Mouse (Mus musculus) T-helper 2 cell (primary cell): ENCODE measurements at regions not wholly inside any gene's neighbourhood (a gene's known extent, or its start where the extent isn't known, plus 50 kb on each side); places are given as distances from the start of the nearest gene placed in this dataset.

Experiments used
- in situ Hi-C: fragments of 300-600 bp; cut with MboI, MseI; formaldehyde crosslinking; loops from one replicate; pipeline ENCODE4 v1.15.1; 2025; ENCODE audit warnings: high pct_unique_total_duplicates

DNA sequence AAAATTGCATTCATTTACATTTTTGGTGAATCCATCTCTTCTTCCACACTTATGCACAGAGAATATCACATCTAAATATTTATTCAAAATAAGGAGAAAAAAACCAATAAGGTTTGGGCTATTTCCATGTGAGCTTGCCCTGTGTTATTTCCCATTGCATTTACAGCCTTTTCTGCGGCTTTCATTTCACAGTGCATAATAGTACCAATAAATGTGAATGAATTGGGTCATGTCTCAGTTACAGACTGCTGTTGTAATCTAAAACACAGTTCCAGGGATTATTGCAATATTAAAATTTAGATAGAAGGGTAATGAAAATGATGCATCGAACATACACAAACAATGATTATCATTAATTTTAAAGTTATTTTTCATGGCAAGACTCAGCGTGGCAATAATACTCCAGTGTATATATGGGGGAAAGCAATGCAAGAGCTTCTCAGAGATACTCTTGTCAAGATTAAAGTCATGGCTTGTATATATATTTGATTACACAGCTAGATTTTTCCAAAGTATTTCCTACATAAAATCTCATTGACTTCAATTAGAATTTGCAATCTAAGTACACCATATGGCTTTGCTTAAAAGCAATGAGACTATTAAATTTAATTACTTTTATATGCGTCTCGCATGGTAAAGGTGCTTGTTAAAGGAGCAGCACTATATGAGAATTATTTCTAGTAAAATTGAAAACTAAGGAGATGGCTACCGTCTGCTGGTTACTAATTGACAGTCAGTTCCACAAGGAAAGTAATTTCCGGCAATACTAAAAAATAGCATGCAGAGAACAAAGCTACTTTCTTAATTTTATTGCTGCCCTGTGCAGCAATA lies 782.1 kb upstream of the Cdh9 start:
- in situ Hi-C loops = no loop called here

DNA sequence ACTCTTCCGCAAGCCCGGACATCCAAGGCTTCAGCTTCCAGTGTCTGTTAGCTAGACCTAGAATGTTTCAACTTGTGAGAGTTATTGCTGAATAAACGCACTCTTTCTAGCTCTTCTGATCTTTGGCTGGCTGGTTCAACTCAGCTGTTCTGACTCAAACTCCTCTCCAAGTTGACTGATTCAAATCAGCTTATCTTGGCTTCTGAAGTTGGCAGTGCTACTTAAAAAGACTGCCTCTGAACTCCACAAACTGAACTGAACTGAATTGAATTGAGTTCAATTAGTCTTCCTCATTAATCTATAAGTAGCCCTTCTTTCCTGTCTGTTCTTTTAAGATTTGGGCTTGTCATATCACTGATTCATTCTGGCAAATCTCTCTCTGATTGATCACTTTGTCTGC lies 769.1 kb upstream of the Cdh9 start:
- in situ Hi-C loops = no loop called here

GRCm38 (mm10) chr15:15968518-15968917 lies 760.0 kb upstream of the Cdh9 start:
- in situ Hi-C loops = no loop called here

DNA sequence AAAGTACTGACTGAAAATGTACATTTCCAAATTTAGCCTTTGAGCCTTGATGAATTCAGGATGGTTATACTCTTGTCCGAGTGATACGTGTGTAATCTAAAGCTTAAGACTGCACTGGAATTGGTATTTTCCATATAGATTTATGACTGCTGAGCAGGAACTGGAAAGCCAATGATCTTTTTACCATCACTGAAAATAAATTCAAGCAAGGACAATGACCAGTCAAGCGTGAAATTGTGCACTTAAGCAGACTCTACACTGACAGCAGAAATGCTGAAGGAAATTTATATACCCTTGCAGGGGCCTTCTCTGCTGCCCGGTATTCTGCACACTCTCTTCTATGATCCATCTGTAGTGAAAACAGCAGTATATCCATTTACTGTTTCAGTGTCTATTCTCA lies 751.8 kb upstream of the Cdh9 start:
- in situ Hi-C loops = loop anchor here (10.0 kb wide), 1 partner anchor 898 kb away; no protein-coding TSS in a partner anchor
